Mouse (Mus musculus): ENCODE data around the gene Il2rb.

DNA sequence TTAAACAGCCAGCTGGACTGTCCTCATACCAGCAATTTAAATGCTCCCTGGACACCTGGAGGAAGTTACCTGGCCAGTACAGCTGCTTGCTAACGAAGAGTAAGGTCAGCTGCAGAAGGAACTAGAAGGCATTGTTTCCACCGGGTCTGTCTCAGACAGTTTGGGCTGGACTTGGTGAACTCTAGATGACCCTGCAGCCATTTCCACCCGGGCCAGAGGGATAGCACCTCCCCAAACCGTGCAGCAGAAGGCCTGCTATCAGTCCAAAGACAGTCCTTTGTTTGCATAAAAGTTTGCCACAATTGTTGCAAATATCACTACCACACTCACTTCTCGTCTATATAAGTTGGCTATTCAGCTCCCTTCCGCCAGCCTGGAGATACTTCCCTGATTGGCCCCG lies 23.2 kb downstream of the Il2rb start:
- TF ChIP-seq POLR2A (IDR thresholded peaks at IDR 0.05; ENCODE audit: low read depth, low read length) (no peak), CTCF (IDR thresholded peaks at IDR 0.05; ENCODE audit: extremely low read depth, insufficient read depth, insufficient read length, insufficient replicate concordance) (no peak)
